Mouse (Mus musculus) frontal cortex, postnatal 36 days (tissue): ENCODE results near the gene Fam189a1.

Experiments used
- DNase-seq, 2 experiments: peaks; one replicate each; pipeline ENCODE4 v3.0.0; 2022; ENCODE audit warnings: low spot score in 2 of 2

The Fam189a1 gene

DNA sequence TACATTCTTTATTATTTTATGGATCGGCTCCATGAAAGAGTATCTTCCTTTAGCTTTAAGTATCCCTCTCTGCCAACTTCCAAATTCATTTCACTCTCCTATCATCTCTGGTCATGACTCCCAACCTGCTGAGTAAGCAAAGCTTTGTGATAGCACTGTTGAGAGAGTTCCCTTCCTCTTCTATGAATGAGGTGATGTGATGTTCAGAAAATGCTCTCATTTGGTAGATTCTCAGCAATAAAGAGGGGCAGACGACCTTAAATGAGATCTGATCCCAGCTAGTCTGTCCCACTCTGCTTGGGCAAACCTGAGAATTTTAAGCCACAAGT lies 205.6 kb downstream of the Fam189a1 start:
- DNase-seq, result no peak

DNA sequence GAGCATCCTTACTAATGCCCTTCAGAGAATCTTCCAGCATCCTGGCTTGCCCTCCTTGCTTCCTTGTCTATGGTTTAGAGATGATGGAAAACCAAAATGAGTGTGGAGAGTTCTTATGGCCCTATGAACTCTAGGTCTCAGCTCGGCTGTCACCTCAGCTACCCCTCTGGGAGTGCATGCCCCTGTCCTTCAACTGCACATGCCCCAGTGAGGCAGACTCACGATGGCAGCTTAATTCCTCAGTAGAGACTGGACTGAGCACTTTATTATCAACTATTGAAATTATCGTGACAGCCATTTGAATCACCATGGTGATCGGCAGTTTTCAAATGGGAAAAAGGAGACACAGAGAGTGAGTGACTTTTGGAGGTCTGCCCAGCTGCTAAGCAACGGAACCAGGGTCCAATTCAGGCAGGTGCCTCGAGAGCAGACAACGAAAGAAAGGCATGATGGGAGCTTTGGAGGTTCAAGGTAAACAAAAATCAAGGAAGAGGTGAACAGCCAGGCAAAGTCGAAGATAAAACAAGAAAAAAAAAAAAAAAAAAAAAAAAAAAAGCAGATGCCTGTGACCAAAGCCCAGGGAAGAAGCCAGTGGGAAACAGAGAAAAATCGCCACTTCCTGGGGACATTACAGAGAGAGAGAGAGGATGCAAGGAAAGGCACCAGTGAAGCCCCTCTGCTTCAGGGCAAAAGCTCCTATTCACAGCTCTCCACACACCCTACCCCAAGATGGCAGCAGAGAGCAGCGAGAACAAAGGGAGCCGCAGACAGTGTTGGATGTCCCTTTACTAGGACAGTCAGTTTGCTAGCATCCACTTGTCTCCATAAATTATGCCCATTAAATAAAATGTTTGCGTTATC lies 206.2 kb downstream of the Fam189a1 start:
- peak; percentile 64 to 67 for DNase-seq

DNA sequence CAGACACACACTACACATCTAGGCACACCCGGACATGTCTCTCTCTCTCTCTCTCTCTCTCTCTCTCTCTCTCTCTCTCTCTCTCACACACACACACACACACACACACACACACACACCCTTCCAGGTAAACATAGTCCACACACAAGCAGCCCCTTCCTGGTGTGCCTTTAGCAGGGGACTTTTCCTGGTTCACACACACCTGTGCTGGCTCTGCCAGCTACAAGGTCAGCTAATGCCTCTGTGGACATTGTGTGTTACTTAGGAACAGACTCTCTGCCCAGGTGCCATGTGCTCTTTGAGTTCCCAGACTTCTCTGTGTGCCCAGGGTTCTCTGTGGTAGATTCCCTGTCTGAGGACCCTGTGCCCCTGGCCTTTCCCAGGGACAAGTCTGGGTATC lies 206.9 kb downstream of the Fam189a1 start:
- DNase-seq, result no peak

DNA sequence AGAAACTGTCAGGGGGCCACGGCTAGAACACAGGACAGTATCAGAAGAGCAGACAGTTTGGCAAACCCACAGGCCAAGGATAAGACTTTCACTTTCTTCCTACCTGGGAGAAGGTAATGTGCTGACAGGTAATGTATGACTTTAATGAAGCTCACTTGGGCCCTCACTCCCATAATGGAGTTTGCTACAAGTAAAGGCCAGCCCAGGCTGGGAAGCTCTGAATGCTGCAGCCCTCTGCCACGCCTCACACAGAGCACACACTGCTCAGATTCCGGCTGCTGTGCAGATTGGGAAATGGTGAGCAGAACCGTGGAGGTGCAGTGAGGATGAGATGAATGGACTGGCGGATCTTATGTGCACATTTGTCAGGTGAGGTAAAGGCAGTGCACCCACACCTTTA lies 211.7 kb downstream of the Fam189a1 start:
- DNase-seq, result no peak

- no peak for DNase-seq
These were observed 212.2 kb downstream of the Fam189a1 start for GRCm38 (mm10) chr7:64944175-64944574.

- no peak for DNase-seq
These were observed 219.4 kb downstream of the Fam189a1 start for GRCm38 (mm10) chr7:64936927-64937326.

- no peak for DNase-seq
These were observed 222.3 kb downstream of the Fam189a1 start for GRCm38 (mm10) chr7:64934115-64934514.

- DNase-seq, result peak in 1 of 2 experiments; percentile 39
These were observed 225.4 kb downstream of the Fam189a1 start for GRCm38 (mm10) chr7:64930980-64931379.

- peak in 1 of 2 experiments; percentile 63 for DNase-seq
These were observed 232.5 kb downstream of the Fam189a1 start for GRCm38 (mm10) chr7:64923918-64924317.

DNA sequence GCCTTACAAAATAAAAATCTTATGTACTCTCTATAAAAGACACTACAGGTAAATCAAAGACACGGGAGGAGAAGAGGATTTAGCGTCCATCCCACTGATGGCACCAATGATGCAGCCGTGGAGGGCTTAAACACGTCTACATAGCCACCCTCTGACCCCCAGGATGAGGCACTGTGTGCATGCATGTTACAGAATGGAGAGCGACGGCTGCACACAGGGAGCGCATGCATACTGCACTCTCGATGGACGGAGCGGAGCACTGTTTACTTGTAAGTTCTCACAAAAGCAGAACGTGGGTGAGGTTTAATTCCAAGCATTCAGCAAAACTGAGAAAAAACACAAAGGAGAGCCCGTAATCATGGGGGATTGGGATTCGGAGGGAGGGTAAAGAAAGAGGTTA lies 235.2 kb downstream of the Fam189a1 start:
- DNase-seq, result no peak

- DNase-seq, result no peak
These were observed 235.6 kb downstream of the Fam189a1 start for GRCm38 (mm10) chr7:64920735-64921134.

- DNase-seq, result no peak
These were observed 239.7 kb downstream of the Fam189a1 start for GRCm38 (mm10) chr7:64916654-64917053.

GRCm38 (mm10) chr7:64915121-64915520 lies 241.2 kb downstream of the Fam189a1 start:
- no peak for DNase-seq

DNA sequence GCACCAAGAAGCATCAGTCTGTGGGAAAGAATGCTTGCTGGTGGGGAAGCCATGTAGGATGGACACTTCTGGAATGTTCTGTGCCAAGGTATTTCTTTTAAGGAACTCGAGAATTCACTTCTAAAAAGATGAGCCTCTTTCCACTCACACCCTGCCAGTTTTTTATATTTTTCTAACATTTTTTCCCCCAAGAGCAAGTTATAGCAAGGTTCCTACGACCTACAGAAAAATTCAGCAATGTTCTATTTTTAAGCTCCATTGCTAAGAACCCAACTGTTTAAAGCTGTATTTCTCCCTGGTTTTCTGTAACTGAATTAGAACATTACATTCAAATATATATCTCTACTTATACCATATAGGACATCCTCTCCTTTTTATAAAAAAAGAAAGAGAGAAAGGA lies 244.4 kb downstream of the Fam189a1 start:
- DNase-seq, result no peak

- DNase-seq, result no peak
These were observed 246.2 kb downstream of the Fam189a1 start for GRCm38 (mm10) chr7:64910208-64910607.

- DNase-seq, result no peak
These were observed 249.4 kb downstream of the Fam189a1 start for GRCm38 (mm10) chr7:64906955-64907354.

DNA sequence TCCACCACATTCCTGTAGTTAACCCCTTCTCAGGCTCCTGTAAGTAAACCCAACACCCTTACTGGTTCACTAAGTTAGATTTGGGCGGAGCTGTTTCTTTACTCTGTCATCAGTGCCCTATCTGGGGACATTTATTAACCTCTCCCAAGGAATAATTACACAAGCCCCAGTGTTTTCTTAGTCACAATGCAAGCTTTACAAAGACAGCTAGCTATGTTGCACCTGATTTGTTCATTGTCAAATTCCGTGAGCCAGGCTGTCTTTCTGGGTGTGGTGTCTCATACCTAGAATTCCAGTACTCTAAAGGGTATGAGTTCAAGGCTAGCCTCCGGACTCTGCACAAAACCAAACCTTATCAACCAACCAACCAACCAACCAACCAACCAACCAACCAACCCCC lies 250.9 kb downstream of the Fam189a1 start:
- DNase-seq, result no peak

DNA sequence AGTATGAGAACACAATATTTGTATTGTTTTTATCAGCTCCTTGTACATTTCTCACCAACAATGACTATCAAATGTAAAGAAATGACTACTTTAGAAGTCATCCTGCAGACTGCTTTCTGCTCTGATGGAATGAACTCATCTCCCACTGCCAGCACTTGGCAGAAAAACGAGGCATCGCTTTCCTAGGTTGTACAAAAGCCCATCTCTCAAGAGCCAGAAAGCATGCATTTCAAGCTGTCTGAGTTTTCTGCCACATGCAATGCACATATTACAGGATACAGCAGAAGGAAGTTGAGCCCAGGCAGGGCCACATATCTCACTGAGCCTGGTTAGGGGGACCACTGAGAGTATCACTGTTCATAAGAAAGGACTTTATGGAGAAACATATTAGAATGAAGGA lies 256.1 kb downstream of the Fam189a1 start:
- DNase-seq, result no peak

DNA sequence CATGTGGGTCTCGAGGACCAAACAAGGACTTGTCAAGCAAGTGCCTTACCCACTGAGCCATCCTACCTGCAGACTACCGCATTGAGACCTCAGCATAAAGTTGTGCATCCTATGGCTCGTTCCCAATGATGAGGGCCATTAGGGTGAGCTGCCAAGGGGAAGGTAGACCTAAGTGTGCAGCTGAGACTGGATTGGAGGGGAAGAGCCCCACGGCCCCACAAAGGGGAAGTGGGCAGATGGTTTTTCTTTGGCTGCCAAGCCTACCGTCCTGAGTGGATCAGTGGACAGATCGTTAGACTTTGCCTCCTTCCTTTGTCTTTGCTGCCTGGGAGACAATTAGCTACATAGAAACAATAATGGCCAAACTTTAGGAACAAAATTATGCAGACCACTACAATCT lies 259.8 kb downstream of the Fam189a1 start:
- DNase-seq, result no peak

- no peak for DNase-seq
These were observed 260.7 kb downstream of the Fam189a1 start for GRCm38 (mm10) chr7:64895685-64896101.

DNA sequence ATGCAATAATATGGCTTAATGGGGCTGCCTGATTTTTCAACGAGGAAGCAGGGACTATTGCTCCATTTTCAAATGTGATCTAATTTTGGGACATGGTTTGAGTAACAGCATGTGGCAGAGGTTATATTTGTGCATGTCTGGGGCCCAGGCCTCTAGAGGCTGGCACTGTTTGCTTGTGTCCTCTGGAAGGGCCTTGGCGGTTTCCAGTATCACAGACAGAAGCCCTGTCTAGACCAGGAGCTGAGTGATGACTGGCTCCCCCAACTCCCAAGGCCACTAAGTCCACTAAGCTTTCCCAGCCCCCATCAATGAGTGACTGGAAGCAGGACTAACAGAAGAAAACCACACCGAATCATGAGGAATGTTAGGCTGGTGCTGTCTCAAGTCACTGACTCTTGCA lies 265.2 kb downstream of the Fam189a1 start:
- DNase-seq, result no peak

DNA sequence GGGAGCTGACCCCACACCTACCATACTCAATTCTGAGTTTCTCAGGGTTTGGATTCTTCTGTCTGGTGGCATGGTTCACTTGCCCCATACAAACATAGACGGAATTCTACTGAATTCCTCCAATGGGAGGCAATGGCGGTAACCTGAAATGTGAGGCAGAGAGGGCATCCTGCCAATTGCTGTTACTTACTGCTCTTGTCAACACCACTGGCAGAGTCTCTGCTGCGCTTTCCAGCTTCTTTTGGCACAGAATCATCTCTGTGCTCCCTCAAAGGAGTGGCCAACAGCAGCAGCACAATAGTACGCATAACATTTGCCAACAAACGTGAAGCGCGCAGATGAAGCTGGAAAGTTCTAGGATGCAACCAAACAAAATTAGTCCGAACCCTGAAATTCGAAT lies 266.5 kb downstream of the Fam189a1 start:
- DNase-seq, result peak in 1 of 2 experiments; percentile 52

- no peak for DNase-seq
These were observed 272.0 kb downstream of the Fam189a1 start for GRCm38 (mm10) chr7:64884187-64884862.
